Mouse (Mus musculus) ES-Bruce4 (cell line): ENCODE results near the gene Glis3. TPM values are rescaled to one million over a fixed set of nuclear protein-coding genes. Genes with fewer than 3 reads are reported as not detected.

Experiments used
- H3K27ac ChIP-seq: 2 replicates; pipeline ENCODE4 v1.5.1; 2012; ENCODE audit warnings: low read length, inconsistent platforms; ENCODE audit not compliant: insufficient read depth
- H3K27me3 ChIP-seq: 2 replicates; pipeline ENCODE4 v1.6.1; 2012; ENCODE audit warnings: mild to moderate bottlenecking, low read length, inconsistent platforms; ENCODE audit not compliant: control insufficient read depth, poor library complexity, insufficient read depth, severe bottlenecking
- H3K36me3 ChIP-seq: 2 replicates; pipeline ENCODE4 v1.6.1; 2012; ENCODE audit warnings: inconsistent platforms, mild to moderate bottlenecking, low read length, moderate library complexity; ENCODE audit not compliant: control insufficient read depth, poor library complexity, insufficient read depth, severe bottlenecking
- H3K4me1 ChIP-seq: one replicate; pipeline ENCODE4 v1.8.1; 2011; ENCODE audit warnings: low read length; ENCODE audit not compliant: control insufficient read depth, insufficient read depth
- H3K4me3 ChIP-seq: 2 replicates; pipeline ENCODE4 v1.5.1; 2011; ENCODE audit warnings: low read depth, mild to moderate bottlenecking, low read length
- H3K9ac ChIP-seq: 2 replicates; pipeline ENCODE4 v1.6.1; 2012; ENCODE audit warnings: low read depth, mild to moderate bottlenecking, inconsistent platforms; ENCODE audit not compliant: poor library complexity, severe bottlenecking
- H3K9me3 ChIP-seq: replicated peaks from 2 replicates; pipeline ENCODE4 v1.6.1; 2012; ENCODE audit warnings: mild to moderate bottlenecking, low read length, inconsistent platforms; ENCODE audit not compliant: control insufficient read depth, poor library complexity, insufficient read depth, severe bottlenecking
- CTCF ChIP-seq: IDR thresholded peaks from one replicate; pipeline ENCODE4 v1.8.1; 2011; ENCODE audit warnings: low read depth, low read length
- EP300 ChIP-seq: IDR thresholded peaks from 2 replicates; pipeline ENCODE4 v1.6.1; 2011; ENCODE audit warnings: low read depth, low read length; ENCODE audit not compliant: insufficient read depth
- POLR2A ChIP-seq: IDR thresholded peaks from one replicate; pipeline ENCODE4 v1.8.1; 2011; ENCODE audit warnings: low read length; ENCODE audit not compliant: insufficient read depth
- polyA plus RNA-seq: library from polyadenylated mRNA; stranded (reverse); fragments of >200 nt; gene quantifications from 2 replicates; pipeline ENCODE4 v1.2.4, GENCODE M21; 2011; ENCODE audit warnings: low read depth; ENCODE audit not compliant: missing spikeins, insufficient read depth, insufficient read length

Glis3 gene
- polyA plus RNA-seq, 1 experiment: 5.5 TPM

DNA sequence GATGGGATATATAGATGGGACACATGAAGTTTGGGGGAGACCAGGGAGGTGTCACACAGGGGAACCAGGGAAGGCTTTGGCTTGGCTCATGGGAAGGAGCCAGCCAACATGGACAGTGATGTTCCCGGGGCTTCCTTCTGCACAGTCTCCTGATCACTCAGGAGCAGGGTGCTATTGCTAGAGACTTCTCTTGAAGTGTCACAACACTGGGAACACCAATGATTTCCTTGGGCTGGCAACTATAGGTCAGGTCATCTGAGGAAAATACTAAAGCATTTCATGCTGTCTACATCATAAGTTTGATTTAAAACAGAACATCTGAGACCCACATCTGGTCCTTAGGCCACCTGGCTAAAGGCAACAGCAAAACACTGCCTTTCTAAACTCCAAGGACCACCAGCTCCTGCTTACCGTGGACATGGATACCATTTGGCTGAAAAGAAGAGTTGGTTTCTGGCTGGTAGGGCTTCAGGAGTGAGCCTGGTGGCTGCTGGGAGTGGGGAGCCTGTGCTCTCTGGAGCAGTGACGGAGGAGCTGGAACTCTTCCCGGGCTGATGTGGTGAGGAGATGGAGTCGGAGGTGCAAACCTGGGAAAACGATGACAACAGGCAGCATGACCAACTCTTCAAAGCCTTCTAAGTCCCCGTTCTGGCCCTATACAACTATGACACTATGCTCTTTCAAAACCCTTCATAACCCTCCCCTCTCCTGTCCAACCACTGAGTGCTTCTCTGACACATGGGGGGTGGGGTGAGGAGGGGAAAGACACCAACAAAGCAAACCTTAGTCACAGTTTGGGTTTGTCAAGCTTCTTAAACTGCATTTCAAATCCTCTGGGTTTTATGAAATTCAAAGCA, 396.4 kb downstream of the Glis3 start:
- TF ChIP-seq EP300: no peak
- Histone ChIP-seq H3K27me3 (no peaks in the 10 kb centered on the region), H3K9ac (no peak overlapping the region), H3K9me3 (no peaks in the 10 kb centered on the region), H3K27ac (no peak overlapping the region), H3K4me1 (no peaks in the 10 kb centered on the region), H3K36me3 (no peaks in the 10 kb centered on the region), H3K4me3 (no peak overlapping the region)

- no peaks in the 10 kb centered on the region for H3K36me3 ChIP-seq
- H3K4me1 ChIP-seq: no peaks in the 10 kb centered on the region
- H3K27me3 ChIP-seq: no peaks in the 10 kb centered on the region
- no peaks in the 10 kb centered on the region for H3K9me3 ChIP-seq
- H3K9ac ChIP-seq: no peak overlapping the region
- H3K27ac ChIP-seq: no peak overlapping the region
- TF ChIP-seq CTCF: no peak
- no peak for TF ChIP-seq EP300
- H3K4me3 ChIP-seq: no peak overlapping the region
Measured at GRCm38 (mm10) chr19:28281405-28281804, 398.5 kb downstream of the Glis3 start.

GRCm38 (mm10) chr19:28277104-28277503, 402.8 kb downstream of the Glis3 start:
- Histone ChIP-seq H3K4me1 (no peaks in the 10 kb centered on the region), H3K27me3 (no peaks in the 10 kb centered on the region), H3K9me3 (no peaks in the 10 kb centered on the region), H3K4me3 (no peak overlapping the region), H3K27ac (no peak overlapping the region), H3K9ac (no peak overlapping the region), H3K36me3 (no peaks in the 10 kb centered on the region)
- TF ChIP-seq EP300: no peak
- TF ChIP-seq POLR2A: no peak
- no peak for TF ChIP-seq CTCF

- H3K27ac ChIP-seq: no peak overlapping the region
Measured at GRCm38 (mm10) chr19:28274501-28274900, 405.4 kb downstream of the Glis3 start.

DNA sequence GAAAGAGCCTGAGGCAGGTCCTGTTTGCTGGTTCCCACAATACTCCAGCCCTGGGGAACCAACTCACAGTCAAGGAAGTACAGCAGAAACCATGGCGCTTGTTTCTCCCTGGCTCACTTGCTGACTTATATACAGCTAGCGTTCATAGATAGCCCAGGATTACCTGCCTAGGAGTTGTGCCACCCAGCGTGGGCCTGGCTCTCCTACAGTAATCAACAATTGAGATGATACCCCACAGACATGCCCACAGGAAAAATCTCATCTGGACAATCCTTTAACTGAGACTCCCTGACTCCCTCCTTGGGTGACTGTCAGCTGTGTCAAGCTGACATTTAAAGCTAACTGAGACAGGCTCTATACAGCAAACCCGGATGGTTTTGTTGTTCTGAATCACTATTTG, 405.9 kb downstream of the Glis3 start:
- Histone ChIP-seq H3K4me3 (no peak overlapping the region), H3K9me3 (no peaks in the 10 kb centered on the region), H3K27ac (no peak overlapping the region), H3K36me3 (no peaks in the 10 kb centered on the region), H3K4me1 (no peaks in the 10 kb centered on the region), H3K27me3 (no peaks in the 10 kb centered on the region), H3K9ac (no peak overlapping the region)
- TF ChIP-seq EP300 (no peak), POLR2A (no peak), CTCF (no peak)

More at GRCm38 (mm10) chr19:28274501-28274900, 405.4 kb downstream of the Glis3 start:
- Histone ChIP-seq H3K4me1 (no peaks in the 10 kb centered on the region), H3K4me3 (no peak overlapping the region), H3K9ac (no peak overlapping the region), H3K27me3 (no peaks in the 10 kb centered on the region), H3K36me3 (no peaks in the 10 kb centered on the region), H3K9me3 (no peaks in the 10 kb centered on the region)
- TF ChIP-seq EP300: no peak
- no peak for TF ChIP-seq POLR2A
- TF ChIP-seq CTCF: no peak

DNA sequence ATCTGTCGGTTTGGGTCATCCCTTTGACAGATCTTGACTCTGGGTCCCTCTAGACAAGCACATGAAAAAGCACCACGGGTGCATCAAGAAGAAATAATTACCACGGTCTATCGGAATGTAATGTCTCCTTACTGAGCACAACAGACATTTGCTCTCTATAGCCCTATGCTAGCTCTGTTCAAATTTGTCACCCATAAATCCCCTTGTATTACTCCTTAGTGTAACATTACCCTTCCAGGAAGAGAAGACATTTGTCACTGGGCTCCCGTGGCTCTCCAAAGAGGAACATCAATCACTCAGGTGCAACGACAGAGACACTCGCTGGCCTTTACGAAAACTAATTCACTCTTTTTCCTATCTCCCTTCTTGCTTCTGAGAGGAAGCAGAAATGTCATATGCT, 413.0 kb downstream of the Glis3 start:
- Histone ChIP-seq H3K27ac (no peak overlapping the region), H3K9ac (no peak overlapping the region), H3K9me3 (no peaks in the 10 kb centered on the region), H3K36me3 (no peaks in the 10 kb centered on the region), H3K27me3 (no peaks in the 10 kb centered on the region), H3K4me1 (no peaks in the 10 kb centered on the region), H3K4me3 (no peak overlapping the region)
- TF ChIP-seq EP300 (no peak), POLR2A (no peak), CTCF (no peak)
